Mouse (Mus musculus): ENCODE results near the gene Ptpru. TPM values are rescaled to one million over a fixed set of nuclear protein-coding genes. Genes with fewer than 3 reads are reported as not detected.
A peak's percentile ranks its signal among the peaks of the same experiment; 100 is the strongest.

Ptpru gene
- 2.6 and 2.7 TPM in 2 replicates for polyA plus RNA-seq (2015; fragmentation: Nextera tagmentation; extraction: Ambion mirVana)

DNA sequence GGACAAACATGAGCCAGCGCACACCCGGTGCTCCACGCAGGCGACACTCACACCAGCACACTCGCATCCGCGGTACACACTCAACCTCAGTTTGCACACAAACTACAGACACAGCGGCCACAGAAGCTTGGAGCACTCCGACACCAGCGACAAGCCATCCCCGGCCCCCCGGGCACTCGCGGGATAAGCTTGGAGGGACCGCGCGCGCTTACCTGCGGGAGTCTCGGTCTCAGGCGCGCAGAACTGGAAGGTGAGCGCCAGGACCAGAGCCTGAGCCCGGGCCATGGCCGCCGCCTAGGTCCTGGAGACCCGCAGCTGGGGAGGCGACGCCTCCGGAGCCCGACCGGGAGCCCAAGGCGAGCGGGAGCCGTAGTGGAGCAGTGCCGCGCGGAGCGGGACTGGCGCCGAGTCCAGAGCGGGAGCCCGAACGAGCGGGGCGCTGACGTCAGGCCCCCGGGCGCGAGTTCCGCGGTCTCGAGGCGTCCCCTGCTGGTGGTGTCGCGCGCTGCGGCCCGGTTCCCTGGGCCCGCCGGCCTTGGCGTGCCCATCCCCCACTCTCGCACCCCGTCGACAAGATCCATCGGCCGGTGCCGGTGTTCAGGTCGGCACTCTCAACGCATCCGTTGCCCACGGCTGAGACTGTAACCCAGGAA lies at the start of gene Ptpru:
TSS of gene Ptpru (minus strand) at position 417 of the 653 bp plus-strand sequence.
- peak; percentile 92 for DNase-seq
- H3K9ac ChIP-seq (replicated peaks) = peak within 1 kb of the TSS; percentile 68
- no peaks in the 10 kb centered on the region for H3K36me3 ChIP-seq (replicated peaks; ENCODE audit: insufficient read depth, low read length)
- no peaks in the 10 kb centered on the region for H3K9me3 ChIP-seq (ENCODE audit: low read length)
- TF ChIP-seq CTCF (IDR thresholded peaks at IDR 0.05; ENCODE audit: low read depth) (peak; percentile 98), EP300 (IDR thresholded peaks at IDR 0.05; ENCODE audit: low read depth) (no peak)
- ATAC-seq = peak; percentile 82
- no peak within 1 kb of the TSS for H3K27ac ChIP-seq (ENCODE audit: low read depth)
- H3K27me3 ChIP-seq (ENCODE audit: insufficient read depth, low read length) = peaks cover 49% of the 10 kb centered on the region
- under 1% methylated on average over 61 of the region's 72 CpGs for WGBS (ENCODE audit: insufficient replicate concordance)
- peaks cover 21% of the 10 kb centered on the region for H3K4me1 ChIP-seq (ENCODE audit: insufficient read depth)
- H3K4me3 ChIP-seq (ENCODE audit: low read depth, low read length) = peak within 1 kb of the TSS; percentile 72
- H3K4me2 ChIP-seq (ENCODE audit: low read depth, low read length) = peak within 1 kb of the TSS; percentile 98

DNA sequence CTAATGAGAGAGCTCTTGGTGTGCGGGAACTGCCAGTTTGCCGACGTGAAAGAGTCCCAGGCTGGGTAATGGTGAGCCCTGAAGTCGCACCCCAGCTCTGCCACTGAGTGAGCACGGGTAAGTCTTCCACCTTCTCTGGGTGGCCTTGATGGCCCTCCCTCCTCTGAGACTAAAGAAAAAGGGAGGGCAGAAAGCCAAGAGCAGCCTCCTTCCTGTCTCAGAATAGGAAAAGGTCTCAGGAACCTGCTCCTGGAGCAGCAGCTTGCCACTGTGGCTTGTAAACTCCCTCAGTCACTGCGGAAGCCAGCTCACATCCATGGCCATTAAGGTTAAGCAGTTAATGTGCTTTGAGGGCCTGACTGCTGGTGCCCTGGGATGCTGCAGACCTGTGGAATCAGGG lies 47.3 kb upstream of the Ptpru start:
- ATAC-seq (no peak), DNase-seq (no peak)
- Histone ChIP-seq H3K4me1 (ENCODE audit: insufficient read depth) (peaks cover 27% of the 10 kb centered on the region), H3K4me2 (ENCODE audit: low read depth, low read length) (no peak overlapping the region), H3K36me3 (replicated peaks; ENCODE audit: insufficient read depth, low read length) (peaks cover 49% of the 10 kb centered on the region), H3K9ac (replicated peaks) (no peak overlapping the region), H3K27me3 (ENCODE audit: insufficient read depth, low read length) (no peaks in the 10 kb centered on the region), H3K9me3 (ENCODE audit: low read length) (no peaks in the 10 kb centered on the region), H3K27ac (ENCODE audit: low read depth) (no peak overlapping the region), H3K4me3 (ENCODE audit: low read depth, low read length) (no peak overlapping the region)
- no peak for TF ChIP-seq EP300 (IDR thresholded peaks at IDR 0.05; ENCODE audit: low read depth)
- TF ChIP-seq CTCF (IDR thresholded peaks at IDR 0.05; ENCODE audit: low read depth) = no peak
- 83% methylated on average over 6 of the region's 6 CpGs for WGBS (ENCODE audit: insufficient replicate concordance)

DNA sequence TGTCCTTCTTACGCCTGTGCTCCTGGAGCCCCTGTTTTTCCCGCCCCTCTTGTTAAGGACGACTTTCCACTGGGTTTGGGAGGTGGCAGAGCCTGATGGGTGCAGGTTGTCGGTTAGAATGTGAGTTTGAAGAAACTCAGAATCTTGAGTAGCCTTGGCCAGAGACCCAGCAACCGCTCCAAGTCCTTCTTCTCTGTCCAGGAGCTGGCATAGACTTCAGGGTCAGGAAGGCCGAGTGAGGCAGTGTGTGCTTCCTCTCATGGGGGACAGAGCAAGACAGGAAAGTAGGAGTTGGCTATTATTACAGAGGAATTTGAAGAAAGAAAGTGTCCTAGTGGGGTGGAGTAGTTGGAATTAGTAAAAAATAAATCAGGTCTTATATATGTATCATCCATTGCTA lies 45.5 kb upstream of the Ptpru start:
- H3K4me1 ChIP-seq (ENCODE audit: insufficient read depth) = peaks cover 36% of the 10 kb centered on the region
- ATAC-seq = no peak

DNA sequence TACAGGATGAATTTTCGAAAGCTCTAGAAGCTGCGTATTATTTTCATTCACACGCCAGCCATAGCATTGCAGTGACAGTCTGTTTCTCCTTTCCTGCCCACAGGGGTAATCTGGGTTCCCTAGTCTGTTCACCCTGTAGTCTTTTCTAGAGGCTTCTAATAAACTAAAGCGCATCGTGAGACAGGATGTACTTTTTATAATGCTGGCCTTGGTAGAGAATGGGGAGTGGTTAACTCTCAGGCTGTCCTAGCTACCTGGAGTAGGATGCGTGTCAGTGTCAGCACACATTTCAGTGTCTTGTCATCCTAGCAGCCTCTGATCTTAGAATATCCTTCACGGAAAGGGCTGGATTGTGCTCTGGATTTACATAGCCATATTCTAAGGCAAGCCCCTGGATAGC lies 43.2 kb upstream of the Ptpru start:
- Histone ChIP-seq H3K9me3 (ENCODE audit: low read length) (no peaks in the 10 kb centered on the region), H3K36me3 (replicated peaks; ENCODE audit: insufficient read depth, low read length) (peaks cover 25% of the 10 kb centered on the region), H3K27ac (ENCODE audit: low read depth) (no peak overlapping the region), H3K4me1 (ENCODE audit: insufficient read depth) (peaks cover 38% of the 10 kb centered on the region), H3K4me3 (ENCODE audit: low read depth, low read length) (no peak overlapping the region), H3K27me3 (ENCODE audit: insufficient read depth, low read length) (no peaks in the 10 kb centered on the region), H3K9ac (replicated peaks) (no peak overlapping the region), H3K4me2 (ENCODE audit: low read depth, low read length) (no peak overlapping the region)
- WGBS (ENCODE audit: insufficient replicate concordance) = 82% methylated on average over 7 of the region's 7 CpGs
- no peak for TF ChIP-seq EP300 (IDR thresholded peaks at IDR 0.05; ENCODE audit: low read depth)
- no peak for TF ChIP-seq CTCF (IDR thresholded peaks at IDR 0.05; ENCODE audit: low read depth)
- ATAC-seq = no peak
- DNase-seq = no peak

More for the DNA sequence above, 45.5 kb upstream of the Ptpru start:
- Histone ChIP-seq H3K4me2 (ENCODE audit: low read depth, low read length) (no peak overlapping the region), H3K9ac (replicated peaks) (no peak overlapping the region), H3K4me3 (ENCODE audit: low read depth, low read length) (no peak overlapping the region), H3K9me3 (ENCODE audit: low read length) (no peaks in the 10 kb centered on the region), H3K27me3 (ENCODE audit: insufficient read depth, low read length) (no peaks in the 10 kb centered on the region), H3K36me3 (replicated peaks; ENCODE audit: insufficient read depth, low read length) (peaks cover 35% of the 10 kb centered on the region), H3K27ac (ENCODE audit: low read depth) (no peak overlapping the region)
- no peak for DNase-seq
- WGBS (ENCODE audit: insufficient replicate concordance) = 82% methylated on average over 6 of the region's 6 CpGs
- TF ChIP-seq CTCF (IDR thresholded peaks at IDR 0.05; ENCODE audit: low read depth) (no peak), EP300 (IDR thresholded peaks at IDR 0.05; ENCODE audit: low read depth) (no peak)

DNA sequence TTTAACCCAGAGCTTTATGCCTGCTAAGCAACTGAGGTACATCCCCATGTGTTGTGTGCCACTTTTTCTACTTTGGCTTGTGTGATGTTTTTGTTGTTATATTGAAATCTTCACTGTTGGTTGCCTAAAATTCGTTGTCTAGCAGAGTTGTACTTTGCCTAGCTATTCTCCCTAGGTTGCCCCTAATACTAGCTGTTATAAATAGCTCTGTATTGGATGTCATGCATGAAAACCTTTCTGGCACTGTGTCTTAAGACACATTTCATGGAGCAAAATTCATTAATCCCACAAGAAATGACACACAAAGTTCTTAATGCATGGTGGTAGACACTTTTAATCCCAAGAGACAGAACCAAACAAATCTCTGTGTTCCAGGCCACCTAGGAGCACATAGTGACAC lies 41.6 kb upstream of the Ptpru start:
- no peak for TF ChIP-seq EP300 (IDR thresholded peaks at IDR 0.05; ENCODE audit: low read depth)
- Histone ChIP-seq H3K4me3 (ENCODE audit: low read depth, low read length) (no peak overlapping the region), H3K9ac (replicated peaks) (peak overlapping the region; percentile 13; the same call in 1 of the 2 replicates), H3K4me1 (ENCODE audit: insufficient read depth) (peaks cover 46% of the 10 kb centered on the region), H3K36me3 (replicated peaks; ENCODE audit: insufficient read depth, low read length) (peaks cover 9% of the 10 kb centered on the region), H3K9me3 (ENCODE audit: low read length) (no peaks in the 10 kb centered on the region), H3K4me2 (ENCODE audit: low read depth, low read length) (no peak overlapping the region), H3K27me3 (ENCODE audit: insufficient read depth, low read length) (no peaks in the 10 kb centered on the region), H3K27ac (ENCODE audit: low read depth) (no peak overlapping the region)
- 69% methylated on average over 1 of the region's 1 CpGs for WGBS (ENCODE audit: insufficient replicate concordance)
- no peak for ATAC-seq
- DNase-seq = no peak

DNA sequence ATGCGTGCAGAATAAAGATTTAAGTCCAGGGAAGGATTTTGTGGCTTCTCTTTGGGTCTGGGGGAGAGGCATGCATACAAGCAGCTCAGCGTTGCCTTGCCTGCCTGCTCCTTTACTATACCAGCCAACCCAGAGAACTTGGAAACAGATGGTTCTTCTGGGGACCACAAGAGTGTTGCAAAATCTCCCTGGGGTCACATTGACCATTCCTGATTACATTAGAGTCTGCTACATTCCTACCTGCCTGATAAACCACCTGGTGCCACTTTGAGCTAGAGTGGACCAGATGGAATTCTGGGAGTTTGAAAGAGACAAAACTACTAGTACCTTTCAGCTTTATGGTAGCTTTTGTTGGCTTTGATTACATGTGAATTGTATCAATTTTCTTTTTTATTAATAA lies 38.7 kb upstream of the Ptpru start:
- Histone ChIP-seq H3K9ac (replicated peaks) (no peak overlapping the region), H3K27ac (ENCODE audit: low read depth) (no peak overlapping the region), H3K4me1 (ENCODE audit: insufficient read depth) (peaks cover 38% of the 10 kb centered on the region), H3K4me2 (ENCODE audit: low read depth, low read length) (peak overlapping the region; percentile 33; the same call in 1 of the 2 replicates), H3K36me3 (replicated peaks; ENCODE audit: insufficient read depth, low read length) (no peaks in the 10 kb centered on the region), H3K9me3 (ENCODE audit: low read length) (no peaks in the 10 kb centered on the region), H3K4me3 (ENCODE audit: low read depth, low read length) (no peak overlapping the region), H3K27me3 (ENCODE audit: insufficient read depth, low read length) (no peaks in the 10 kb centered on the region)
- ATAC-seq (no peak), DNase-seq (no peak)
- 47% methylated on average over 2 of the region's 2 CpGs for WGBS (ENCODE audit: insufficient replicate concordance)
- TF ChIP-seq EP300 (IDR thresholded peaks at IDR 0.05; ENCODE audit: low read depth) (no peak), CTCF (IDR thresholded peaks at IDR 0.05; ENCODE audit: low read depth) (no peak)
